Mouse (Mus musculus): ENCODE results near the gene Slc35d3.

Slc35d3 gene

GRCm38 (mm10) chr10:19850998-19851691, at the start of gene Slc35d3:
TSS of gene Slc35d3 (minus strand) at chr10:19851459.
- no peak for DNase-seq

GRCm38 (mm10) chr10:19900191-19900590, 48.9 kb upstream of the Slc35d3 start:
- no peak for DNase-seq

- no peak for DNase-seq
Observed at GRCm38 (mm10) chr10:19893976-19894375, 42.7 kb upstream of the Slc35d3 start.

GRCm38 (mm10) chr10:19893146-19893545, 41.9 kb upstream of the Slc35d3 start:
- peak; percentile 18 for DNase-seq

- DNase-seq = no peak
Observed at GRCm38 (mm10) chr10:19891686-19892085, 40.4 kb upstream of the Slc35d3 start.

GRCm38 (mm10) chr10:19889908-19890307, 38.6 kb upstream of the Slc35d3 start:
- DNase-seq = no peak

GRCm38 (mm10) chr10:19886249-19886648, 35.0 kb upstream of the Slc35d3 start:
- no peak for DNase-seq

GRCm38 (mm10) chr10:19884409-19884808, 33.1 kb upstream of the Slc35d3 start:
- no peak for DNase-seq

GRCm38 (mm10) chr10:19880437-19880836, 29.2 kb upstream of the Slc35d3 start:
- DNase-seq = no peak

- DNase-seq = no peak
Observed at GRCm38 (mm10) chr10:19879161-19879560, 27.9 kb upstream of the Slc35d3 start.

GRCm38 (mm10) chr10:19877679-19878078, 26.4 kb upstream of the Slc35d3 start:
- DNase-seq = no peak

GRCm38 (mm10) chr10:19877257-19877656, 26.0 kb upstream of the Slc35d3 start:
- DNase-seq = no peak

GRCm38 (mm10) chr10:19876669-19877068, 25.4 kb upstream of the Slc35d3 start:
- no peak for DNase-seq

- DNase-seq = no peak
Observed at GRCm38 (mm10) chr10:19875346-19875745, 24.1 kb upstream of the Slc35d3 start.

GRCm38 (mm10) chr10:19855597-19856306, 4.5 kb upstream of the Slc35d3 start:
- DNase-seq = no peak

- no peak for DNase-seq
Observed at GRCm38 (mm10) chr10:19853609-19854008, 2.4 kb upstream of the Slc35d3 start.

- DNase-seq = no peak
Observed at GRCm38 (mm10) chr10:19852776-19853175, 1.5 kb upstream of the Slc35d3 start.

- no peak for DNase-seq
Observed at GRCm38 (mm10) chr10:19850544-19850997, 688 bp downstream of the Slc35d3 start.

GRCm38 (mm10) chr10:19849771-19850365, 1.4 kb downstream of the Slc35d3 start:
- no peak for DNase-seq

- DNase-seq = no peak
Observed at GRCm38 (mm10) chr10:19848928-19849770, 2.1 kb downstream of the Slc35d3 start.

GRCm38 (mm10) chr10:19839836-19840235, 11.4 kb downstream of the Slc35d3 start:
- DNase-seq = no peak

GRCm38 (mm10) chr10:19835887-19836710, 15.2 kb downstream of the Slc35d3 start:
- no peak for DNase-seq

Measured in kidney, adult 11 months (tissue).